7 mouse cellular contexts compared by ENCODE assay signal in genomic region chr11:113710257-113710777, GRCm38 (mm10). TPM values are rescaled to one million over a fixed set of nuclear protein-coding genes. Genes with fewer than 3 reads are reported as not detected.
DNase-seq lines count a peak whose midpoint lies in the region; ATAC-seq and TF ChIP-seq lines count a peak whose summit lies in the region.

No protein-coding gene starts in this region.

- H3K36me3 ChIP-seq in lung, postnatal 0 days (ENCODE audit: insufficient read depth, low read length), result no peaks in the 10 kb centered on the region
- H3K36me3 ChIP-seq in forebrain, embryonic 12.5 days (replicated peaks), result peaks cover 4% of the 10 kb centered on the region
- H3K36me3 ChIP-seq in limb, embryonic 14.5 days (ENCODE audit: control insufficient read depth, insufficient read depth, low read length), result peaks cover 5% of the 10 kb centered on the region; the same call in 1 of the 2 replicates

- WGBS in lung, postnatal 0 days, result 8% methylated on average over 10 of the region's 10 CpGs
- WGBS in forebrain, embryonic 12.5 days, result 0% methylated on average over 10 of the region's 10 CpGs
- 5% methylated on average over 10 of the region's 10 CpGs for WGBS in limb, embryonic 14.5 days

- no peaks in the 10 kb centered on the region for H3K9me3 ChIP-seq in lung, postnatal 0 days (ENCODE audit: low read length)
- no peaks in the 10 kb centered on the region for H3K9me3 ChIP-seq in forebrain, embryonic 12.5 days
- no peaks in the 10 kb centered on the region for H3K9me3 ChIP-seq in limb, embryonic 14.5 days (ENCODE audit: control insufficient read depth, low read length)

- TF ChIP-seq CTCF in lung, postnatal 0 days (IDR thresholded peaks at IDR 0.05), result no peak

- ATAC-seq in lung, postnatal 0 days, result peak; percentile 49
- ATAC-seq in forebrain, embryonic 12.5 days (ENCODE audit: low FRiP score), result peak; percentile 24; the same call in 1 of the 2 replicates
- ATAC-seq in limb, embryonic 14.5 days (ENCODE audit: low FRiP score, low read depth), result peak; percentile 32; the same call in 1 of the 2 replicates
- no peak for ATAC-seq in megakaryocyte progenitor cell, adult 5-6 weeks (replicated peaks; ENCODE audit: poor library complexity)

- H3K27ac ChIP-seq in lung, postnatal 0 days (ENCODE audit: low read length), result peak overlapping the region; percentile 70
- H3K27ac ChIP-seq in forebrain, embryonic 12.5 days, result peak overlapping the region; percentile 82
- peak overlapping the region; percentile 58; the same call in 1 of the 2 replicates for H3K27ac ChIP-seq in limb, embryonic 14.5 days (replicated peaks; ENCODE audit: low read depth, low read length)

- peak overlapping the region; percentile 24 for H3K9ac ChIP-seq in lung, postnatal 0 days (replicated peaks; ENCODE audit: low read depth)
- peak overlapping the region; percentile 29 for H3K9ac ChIP-seq in forebrain, embryonic 12.5 days
- peak overlapping the region; percentile 41 for H3K9ac ChIP-seq in limb, embryonic 14.5 days (ENCODE audit: low read depth, low read length, severe bottlenecking)

- H3K4me3 ChIP-seq in lung, postnatal 0 days (ENCODE audit: low read depth, low read length), result no peak overlapping the region
- H3K4me3 ChIP-seq in forebrain, embryonic 12.5 days (replicated peaks), result no peak overlapping the region
- no peak overlapping the region for H3K4me3 ChIP-seq in limb, embryonic 14.5 days (replicated peaks; ENCODE audit: low read length)

- no peak overlapping the region for H3K4me2 ChIP-seq in lung, postnatal 0 days (replicated peaks; ENCODE audit: low read depth, low read length)
- H3K4me2 ChIP-seq in forebrain, embryonic 12.5 days, result peak overlapping the region; percentile 24
- H3K4me2 ChIP-seq in limb, embryonic 14.5 days (replicated peaks; ENCODE audit: low read depth, low read length, severe bottlenecking), result 0 out of 2 replicates have a peak overlapping the region, but pooled peaks have one; percentile 10

- H3K27me3 ChIP-seq in lung, postnatal 0 days (replicated peaks; ENCODE audit: insufficient read depth, low read length), result no peaks in the 10 kb centered on the region
- H3K27me3 ChIP-seq in forebrain, embryonic 12.5 days, result peaks cover 26% of the 10 kb centered on the region
- H3K27me3 ChIP-seq in limb, embryonic 14.5 days (ENCODE audit: control insufficient read depth, insufficient read depth, low read length), result no peaks in the 10 kb centered on the region

- DNase-seq in lung, postnatal 0 days (ENCODE audit: low spot score), result peak; percentile 41
- no peak for DNase-seq in lung, postnatal 25 days (ENCODE audit: low spot score)
- DNase-seq in limb, embryonic 14.5 days (ENCODE audit: low spot score), result peak; percentile 59
- peak; percentile 42 for DNase-seq in thymus, postnatal 25 days
- no peak for DNase-seq in cerebellum, adult 11 months

- no peak for TF ChIP-seq EP300 in lung, postnatal 0 days (IDR thresholded peaks at IDR 0.05)

- no peak for TF ChIP-seq POLR2A in limb, embryonic 14.5 days (IDR thresholded peaks at IDR 0.05; ENCODE audit: borderline replicate concordance, extremely low read depth, insufficient read depth, insufficient read length)

- H3K4me1 ChIP-seq in lung, postnatal 0 days (ENCODE audit: insufficient read depth, low read depth, low read length), result peaks cover 8% of the 10 kb centered on the region; the same call in 1 of the 2 replicates
- peaks cover 32% of the 10 kb centered on the region for H3K4me1 ChIP-seq in forebrain, embryonic 12.5 days
- peaks cover 19% of the 10 kb centered on the region for H3K4me1 ChIP-seq in limb, embryonic 14.5 days (ENCODE audit: control insufficient read depth, insufficient read depth, low read length)

RNA-seq across cellular contexts. Expression of gene Cpsf4l, which starts 0.5 kb away (rescaled TPM):
- polyA plus RNA-seq in lung, postnatal 0 days (2015; fragmentation: Nextera tagmentation; extraction: Ambion mirVana), result 0.17 and 0.25 TPM in 2 replicates
- 0.32 and 0.69 TPM in 2 replicates for polyA plus RNA-seq in forebrain, embryonic 12.5 days (2016; fragmentation: Nextera tagmentation; extraction: Ambion mirVana)
- polyA plus RNA-seq in limb, embryonic 14.5 days (2012; rRNA removed), result 0.88 and 1.3 TPM in 2 replicates
- 1.2 and 1.3 TPM in 2 replicates for polyA plus RNA-seq in limb, embryonic 14.5 days (2014; fragmentation: Nextera tagmentation; extraction: Ambion mirVana)
- not detected in 2 replicates for total RNA-seq in megakaryocyte progenitor cell, adult 5-6 weeks (2015)
- not detected in 2 replicates for total RNA-seq in megakaryocyte progenitor cell, adult 5-6 weeks (2017)

RNA-seq across cellular contexts. Expression of gene D11Wsu47e, which starts 26.1 kb away (rescaled TPM):
- polyA plus RNA-seq in lung, postnatal 0 days (2015; fragmentation: Nextera tagmentation; extraction: Ambion mirVana), result 10.3 and 11.9 TPM in 2 replicates
- 24.5 and 25.7 TPM in 2 replicates for polyA plus RNA-seq in forebrain, embryonic 12.5 days (2016; fragmentation: Nextera tagmentation; extraction: Ambion mirVana)
- polyA plus RNA-seq in limb, embryonic 14.5 days (2012; rRNA removed), result 26.8 and 27.5 TPM in 2 replicates
- 20.9 and 29.5 TPM in 2 replicates for polyA plus RNA-seq in limb, embryonic 14.5 days (2014; fragmentation: Nextera tagmentation; extraction: Ambion mirVana)
- 8.8 and 10.9 TPM in 2 replicates for total RNA-seq in megakaryocyte progenitor cell, adult 5-6 weeks (2015)
- 16.9 and 17.3 TPM in 2 replicates for total RNA-seq in megakaryocyte progenitor cell, adult 5-6 weeks (2017)

RNA-seq across cellular contexts. Expression of gene Fam104a, which starts 26.4 kb away (rescaled TPM):
- polyA plus RNA-seq in lung, postnatal 0 days (2015; fragmentation: Nextera tagmentation; extraction: Ambion mirVana), result 41.3 and 44.1 TPM in 2 replicates
- 53.2 and 56.7 TPM in 2 replicates for polyA plus RNA-seq in forebrain, embryonic 12.5 days (2016; fragmentation: Nextera tagmentation; extraction: Ambion mirVana)
- 30.3 and 34.5 TPM in 2 replicates for polyA plus RNA-seq in limb, embryonic 14.5 days (2012; rRNA removed)
- polyA plus RNA-seq in limb, embryonic 14.5 days (2014; fragmentation: Nextera tagmentation; extraction: Ambion mirVana), result 50.2 and 52.6 TPM in 2 replicates
- total RNA-seq in megakaryocyte progenitor cell, adult 5-6 weeks (2015), result 12.3 and 13.7 TPM in 2 replicates
- 16.0 and 20.0 TPM in 2 replicates for total RNA-seq in megakaryocyte progenitor cell, adult 5-6 weeks (2017)

RNA-seq across cellular contexts. Expression of gene Cdc42ep4, which starts 41.4 kb away (rescaled TPM):
- 92.8 and 116 TPM in 2 replicates for polyA plus RNA-seq in lung, postnatal 0 days (2015; fragmentation: Nextera tagmentation; extraction: Ambion mirVana)
- polyA plus RNA-seq in forebrain, embryonic 12.5 days (2016; fragmentation: Nextera tagmentation; extraction: Ambion mirVana), result 109 and 113 TPM in 2 replicates
- 47.3 and 61.4 TPM in 2 replicates for polyA plus RNA-seq in limb, embryonic 14.5 days (2012; rRNA removed)
- 49.6 and 57.3 TPM in 2 replicates for polyA plus RNA-seq in limb, embryonic 14.5 days (2014; fragmentation: Nextera tagmentation; extraction: Ambion mirVana)
- total RNA-seq in megakaryocyte progenitor cell, adult 5-6 weeks (2015), result 10.0 and 10.3 TPM in 2 replicates
- total RNA-seq in megakaryocyte progenitor cell, adult 5-6 weeks (2017), result 14.5 and 14.7 TPM in 2 replicates

Comparison
In these comparisons a context has a peak if more than half of its experiments do, and no peak if none do; other contexts are left out.
1. DNase-seq: peak in lung, postnatal 0 days (single experiment), limb, embryonic 14.5 days (single experiment) and thymus, postnatal 25 days (single experiment); none in lung, postnatal 25 days (single experiment) and cerebellum, adult 11 months (single experiment).
2. Peak in every context shown above with its lines, with median percentiles within 50 percentile points of each other: H3K27ac ChIP-seq and H3K9ac ChIP-seq.